Mouse (Mus musculus) erythroblast, embryonic 14.5 days (primary cell): Measurements from ENCODE around the gene Ptgis.

Source experiments
- GATA1 ChIP-seq: IDR thresholded peaks from 2 replicates; pipeline ENCODE4 v1.6.1; 2012; ENCODE audit warnings: low read length, inconsistent platforms, mixed read lengths
- TAL1 ChIP-seq: IDR thresholded peaks from 3 replicates; pipeline ENCODE4 v1.6.1; 2012; ENCODE audit warnings: low read length, inconsistent platforms, mixed read lengths

- no peak for TF ChIP-seq GATA1
- no peak for TF ChIP-seq TAL1
These were observed 91.4 kb downstream of the Ptgis start for GRCm38 (mm10) chr2:167149035-167149434.
